ENCODE assay signal across 7 mouse cellular contexts in genomic region chr2:112765046-112765445, GRCm38 (mm10).
A peak's percentile ranks its signal among the peaks of the same experiment; 100 is the strongest.
DNase-seq lines count a peak whose midpoint lies in the region; ATAC-seq and TF ChIP-seq lines count a peak whose summit lies in the region.

No protein-coding gene starts in this region.

- DNase-seq in kidney, adult 2 months, result peak; percentile 32
- peak; percentile 69 for DNase-seq in CD4-positive, CD25-positive, alpha-beta regulatory T cell, adult 2 months (ENCODE audit: low read depth, low spot score)
- DNase-seq in ES-CJ7 (ENCODE audit: low read depth, low spot score), result peak; percentile 69
- DNase-seq in lung, embryonic 14.5 days, result peak; percentile 44
- no peak for DNase-seq in yolk sac, embryonic 10.5 days (ENCODE audit: low spot score)

- no peak overlapping the region for H3K27ac ChIP-seq in kidney, adult 2 months (ENCODE audit: insufficient read depth, low read depth, low read length)
- H3K27ac ChIP-seq in kidney, embryonic 15.5 days, result no peak overlapping the region
- H3K27ac ChIP-seq in lung, embryonic 14.5 days (ENCODE audit: low read depth), result no peak overlapping the region

- H3K36me3 ChIP-seq in kidney, adult 2 months (ENCODE audit: control insufficient read depth, insufficient read depth, low read length), result no peaks in the 10 kb centered on the region
- H3K36me3 ChIP-seq in kidney, embryonic 15.5 days, result no peaks in the 10 kb centered on the region
- no peaks in the 10 kb centered on the region for H3K36me3 ChIP-seq in lung, embryonic 14.5 days (ENCODE audit: insufficient read depth)

- ATAC-seq in kidney, embryonic 15.5 days (replicated peaks; ENCODE audit: low FRiP score), result no peak
- ATAC-seq in common myeloid progenitor, adult 5-6 weeks (replicated peaks; ENCODE audit: low read depth, poor library complexity, severe bottlenecking), result peak; percentile 83
- no peak for ATAC-seq in lung, embryonic 14.5 days (ENCODE audit: insufficient read depth)

- TF ChIP-seq CTCF in kidney, adult 2 months (conservative IDR thresholded peaks at IDR 0.05; ENCODE audit: insufficient read depth, insufficient read length, low read depth, low read length), result peak; percentile 53; the same call in 1 of the 2 replicates
- TF ChIP-seq CTCF in lung, embryonic 14.5 days (IDR thresholded peaks at IDR 0.05; ENCODE audit: low read depth), result peak; percentile 55

- TF ChIP-seq POLR2A in kidney, adult 2 months (IDR thresholded peaks at IDR 0.05; ENCODE audit: low read depth, low read length), result no peak

- 56% methylated on average over 5 of the region's 5 CpGs for WGBS in kidney, adult 2 months
- WGBS in kidney, embryonic 15.5 days, result 63% methylated on average over 5 of the region's 5 CpGs
- WGBS in lung, embryonic 14.5 days, result 35% methylated on average over 5 of the region's 5 CpGs

- no peaks in the 10 kb centered on the region for H3K4me1 ChIP-seq in kidney, adult 2 months (ENCODE audit: control insufficient read depth, insufficient read depth, low read length)
- no peaks in the 10 kb centered on the region for H3K4me1 ChIP-seq in kidney, embryonic 15.5 days
- no peaks in the 10 kb centered on the region for H3K4me1 ChIP-seq in lung, embryonic 14.5 days (ENCODE audit: insufficient read depth)

- no peaks in the 10 kb centered on the region for H3K27me3 ChIP-seq in kidney, adult 2 months (replicated peaks; ENCODE audit: control insufficient read depth, insufficient read depth, low read length)
- no peaks in the 10 kb centered on the region for H3K27me3 ChIP-seq in kidney, embryonic 15.5 days
- no peaks in the 10 kb centered on the region for H3K27me3 ChIP-seq in lung, embryonic 14.5 days (ENCODE audit: insufficient read depth, low read length)

- no peak overlapping the region for H3K9ac ChIP-seq in kidney, embryonic 15.5 days
- no peak overlapping the region for H3K9ac ChIP-seq in lung, embryonic 14.5 days

- H3K4me2 ChIP-seq in kidney, embryonic 15.5 days, result no peak overlapping the region
- H3K4me2 ChIP-seq in lung, embryonic 14.5 days, result no peak overlapping the region

- H3K4me3 ChIP-seq in kidney, adult 2 months (ENCODE audit: insufficient read depth, low read depth, low read length), result no peak overlapping the region
- H3K4me3 ChIP-seq in kidney, embryonic 15.5 days (replicated peaks), result no peak overlapping the region
- H3K4me3 ChIP-seq in lung, embryonic 14.5 days (ENCODE audit: low read depth, low read length), result no peak overlapping the region

- no peaks in the 10 kb centered on the region for H3K9me3 ChIP-seq in kidney, embryonic 15.5 days (replicated peaks)
- H3K9me3 ChIP-seq in lung, embryonic 14.5 days (ENCODE audit: low read depth, low read length), result no peaks in the 10 kb centered on the region
